Mouse (Mus musculus) thymus, postnatal 36 days (tissue): Measurements from ENCODE around the gene Strn.
"Not testable (repeated sequence)": the region's sequence is repeated elsewhere in the genome, so short reads cannot be mapped to it uniquely, and the experiment has no call there.

Experiments
- DNase-seq, 2 experiments: peaks; one replicate each; pipeline ENCODE4 v3.0.0; 2022; ENCODE audit warnings: mixed read lengths in 2 of 2

The Strn gene

GRCm38 (mm10) chr17:78708422-78708821, 28.6 kb downstream of the Strn start:
- DNase-seq = no peak

GRCm38 (mm10) chr17:78702988-78703387, 34.0 kb downstream of the Strn start:
- no peak for DNase-seq

DNA sequence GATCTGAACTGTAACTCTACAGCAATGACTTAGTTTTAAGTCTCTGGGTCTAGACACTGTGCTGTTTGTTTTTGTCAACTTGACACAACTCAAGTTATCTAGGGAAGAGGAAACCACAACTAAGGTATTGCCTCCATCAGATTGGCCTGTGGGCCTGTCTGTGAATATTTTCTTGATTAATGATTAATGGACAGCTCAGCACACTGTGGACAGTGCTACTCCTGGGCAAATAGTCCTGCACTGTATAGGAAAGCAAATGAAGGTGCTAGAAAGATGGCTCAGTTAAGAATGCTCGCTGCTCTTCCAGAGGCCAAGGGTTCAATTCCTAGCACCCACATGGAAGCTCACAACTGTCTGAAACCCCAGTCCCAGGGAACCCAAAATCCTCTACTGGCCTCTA, 38.0 kb downstream of the Strn start:
- DNase-seq = no peak

DNA sequence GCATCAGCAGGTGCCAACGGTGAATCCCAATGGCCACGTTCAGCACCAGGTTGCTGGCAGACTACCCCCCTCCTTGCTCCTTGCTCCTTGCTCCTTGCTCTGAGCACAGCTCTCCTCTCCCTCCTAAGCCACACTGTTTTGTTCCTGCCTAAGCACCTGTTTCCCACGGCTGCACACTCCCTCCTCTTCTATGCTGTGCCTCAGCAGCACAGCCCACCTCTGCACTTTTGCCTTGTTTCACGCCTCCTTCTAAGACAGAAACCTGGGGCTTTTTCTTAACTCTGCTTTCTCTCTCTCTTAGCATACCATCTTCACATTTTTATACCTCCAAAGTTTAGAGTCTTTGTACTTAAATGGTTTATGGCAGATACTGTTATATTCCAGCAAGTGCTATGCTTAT, 39.5 kb downstream of the Strn start:
- no peak for DNase-seq

GRCm38 (mm10) chr17:78696922-78697321, 40.1 kb downstream of the Strn start:
- DNase-seq = no peak

DNA sequence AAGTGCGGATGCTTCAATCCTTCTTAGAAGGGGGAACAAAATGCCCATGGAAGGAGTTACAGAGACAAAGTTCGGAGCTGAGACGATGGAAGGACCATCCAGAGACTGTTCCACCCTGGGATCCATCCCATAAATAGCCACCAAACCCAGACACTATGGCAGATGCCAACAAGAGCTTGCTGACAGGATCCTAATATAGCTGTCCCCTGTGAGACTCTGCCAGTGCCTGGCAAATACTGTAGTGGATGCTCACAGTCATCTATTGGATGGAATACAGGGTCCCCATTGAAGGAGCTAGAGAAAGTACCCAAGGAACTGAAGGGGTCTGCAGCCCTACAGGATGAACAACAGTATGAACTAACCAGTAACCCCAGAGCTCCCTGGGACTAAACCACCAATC, 47.8 kb downstream of the Strn start:
- not testable (repeated sequence) for DNase-seq

- no peak for DNase-seq
Measured at GRCm38 (mm10) chr17:78687971-78688370, 49.0 kb downstream of the Strn start.

GRCm38 (mm10) chr17:78685004-78685403, 52.0 kb downstream of the Strn start:
- DNase-seq = no peak

DNA sequence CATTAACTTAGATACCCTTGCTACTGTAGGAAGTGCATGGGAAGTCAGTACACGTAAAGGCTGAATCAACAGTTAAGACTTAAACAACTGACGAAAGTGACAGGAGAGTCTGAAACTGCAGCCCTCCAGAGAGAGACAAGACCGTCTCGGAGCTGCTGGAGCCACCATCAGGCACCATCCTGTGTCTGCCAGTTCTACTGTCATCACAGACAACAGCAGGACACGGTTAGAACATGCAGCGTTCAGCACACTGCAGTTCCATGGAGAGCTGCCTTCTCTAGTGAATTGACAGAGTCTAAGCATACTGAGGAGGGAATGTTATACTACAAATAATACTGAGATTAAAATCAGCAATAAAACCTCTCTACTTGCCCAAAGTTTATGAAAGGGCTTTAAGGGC, 54.6 kb downstream of the Strn start:
- no peak for DNase-seq

- no peak for DNase-seq
Measured at GRCm38 (mm10) chr17:78679503-78679902, 57.5 kb downstream of the Strn start.

DNA sequence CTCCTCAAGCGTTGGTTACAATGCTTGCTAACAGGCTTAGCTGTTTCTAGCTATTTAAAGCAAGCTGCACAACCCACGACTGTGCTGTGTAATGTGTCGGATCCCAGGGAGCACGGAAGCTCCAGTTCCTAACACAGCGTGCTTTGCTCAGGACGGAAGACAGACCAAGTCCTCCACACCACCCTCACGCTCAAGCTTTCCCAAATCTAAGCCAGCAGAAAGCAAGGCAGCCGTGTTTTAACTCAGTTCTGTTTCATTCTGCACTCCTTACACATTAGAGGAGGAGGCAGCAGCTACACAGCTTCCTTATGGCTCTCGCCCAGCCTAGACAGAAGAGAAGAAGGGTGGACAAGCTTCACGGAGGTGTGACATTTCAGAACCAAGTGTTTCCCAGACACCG, 60.2 kb downstream of the Strn start:
- no peak for DNase-seq

- DNase-seq = no peak
Measured at GRCm38 (mm10) chr17:78664962-78665545, 71.9 kb downstream of the Strn start.

DNA sequence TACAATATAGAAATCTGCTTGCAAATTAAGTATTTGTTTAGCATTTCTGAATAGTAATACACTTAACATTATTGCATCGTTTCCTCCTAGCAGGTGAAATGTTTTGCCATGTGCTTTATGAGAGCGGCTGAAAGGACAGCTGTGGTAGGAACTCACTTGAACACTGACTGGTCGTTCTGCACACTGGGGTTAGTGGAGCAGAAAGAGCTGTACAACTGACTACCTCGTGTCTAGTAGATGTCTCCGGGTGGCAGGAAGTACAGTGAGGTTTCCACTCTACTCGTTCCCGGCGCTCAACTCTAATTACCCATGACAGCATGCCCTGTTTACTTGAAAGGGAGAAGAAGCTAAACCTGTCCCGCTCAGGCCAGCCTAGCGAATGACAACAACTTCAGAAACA, 82.2 kb downstream of the Strn start:
- no peak for DNase-seq

- no peak for DNase-seq
Measured at GRCm38 (mm10) chr17:78643853-78644475, 93.0 kb downstream of the Strn start.

DNA sequence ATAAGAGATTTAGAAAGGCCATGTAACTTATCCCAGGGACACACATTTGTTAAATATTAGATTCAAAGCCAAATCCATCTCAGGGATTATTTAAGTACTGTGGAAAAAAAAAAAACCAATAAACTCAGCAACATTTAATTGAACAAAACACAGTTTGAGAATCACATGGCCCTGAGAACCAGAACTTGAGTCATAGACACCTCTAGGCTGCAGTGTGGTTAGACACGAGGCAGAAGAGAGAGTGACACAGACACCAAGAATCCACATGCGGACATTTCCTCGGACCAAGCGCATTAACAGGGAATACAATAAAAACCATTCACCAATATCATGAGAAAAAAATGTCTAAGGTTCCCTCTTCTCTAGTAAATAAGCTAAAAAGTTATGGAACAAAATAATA, 94.7 kb downstream of the Strn start:
- DNase-seq = no peak

DNA sequence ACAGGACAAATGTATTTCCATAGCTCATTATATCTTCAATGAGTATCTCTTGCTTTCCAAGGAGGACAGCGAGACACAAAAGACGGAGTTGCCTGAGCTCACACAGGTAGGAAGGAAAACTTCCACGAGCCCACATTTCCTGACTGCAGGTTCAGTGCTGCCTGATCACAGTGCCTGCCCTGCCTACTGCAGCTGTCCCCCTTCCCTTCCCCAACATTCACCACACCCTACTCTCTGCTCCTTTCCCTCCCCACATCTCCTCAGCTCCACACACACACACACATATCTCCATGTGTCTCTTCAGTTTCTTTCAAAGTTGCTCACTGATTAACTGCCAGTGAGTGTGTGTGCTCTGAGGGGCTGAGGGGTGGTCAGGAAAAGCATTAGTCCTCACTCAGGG, 96.6 kb downstream of the Strn start:
- no peak for DNase-seq

DNA sequence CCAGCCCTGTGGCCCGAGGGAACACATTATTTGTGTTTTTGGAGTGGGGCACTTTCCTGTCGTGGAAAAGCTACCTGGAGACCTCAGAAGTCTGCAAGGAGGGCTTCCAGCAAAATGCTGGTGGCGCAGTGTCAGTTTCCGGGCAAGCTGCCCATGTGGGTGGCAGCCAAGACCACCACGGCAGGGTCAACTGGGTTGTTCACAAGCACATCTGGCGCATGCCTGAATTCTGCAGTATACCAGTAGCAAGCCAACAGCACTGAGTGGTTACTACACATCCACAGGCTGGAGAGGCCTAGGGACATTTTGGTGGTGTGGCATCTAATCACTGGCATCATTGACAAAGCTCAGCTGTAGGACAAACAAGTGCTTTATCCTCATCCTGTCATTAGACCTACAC, 97.9 kb downstream of the Strn start:
- no peak for DNase-seq

DNA sequence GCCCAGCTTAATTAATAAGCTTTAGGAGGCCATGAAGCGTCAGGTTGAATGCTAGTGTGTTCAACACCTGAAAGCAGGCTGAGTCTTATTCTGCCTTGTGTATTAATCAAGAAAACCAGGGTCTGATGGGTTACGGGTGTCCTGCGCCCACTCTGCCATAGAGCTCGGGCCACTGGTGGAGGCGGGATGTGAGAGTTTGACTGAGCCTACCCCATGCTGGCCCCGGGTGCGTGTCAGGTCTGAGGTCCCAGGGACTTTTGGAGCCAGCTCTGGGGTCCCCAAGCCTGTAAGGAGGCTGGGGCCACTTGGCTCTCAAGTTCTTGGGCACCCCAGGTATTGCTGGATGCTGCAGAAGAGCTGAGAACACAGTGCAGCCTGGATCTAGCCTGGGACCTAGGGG, 99.9 kb downstream of the Strn start:
- no peak for DNase-seq

DNA sequence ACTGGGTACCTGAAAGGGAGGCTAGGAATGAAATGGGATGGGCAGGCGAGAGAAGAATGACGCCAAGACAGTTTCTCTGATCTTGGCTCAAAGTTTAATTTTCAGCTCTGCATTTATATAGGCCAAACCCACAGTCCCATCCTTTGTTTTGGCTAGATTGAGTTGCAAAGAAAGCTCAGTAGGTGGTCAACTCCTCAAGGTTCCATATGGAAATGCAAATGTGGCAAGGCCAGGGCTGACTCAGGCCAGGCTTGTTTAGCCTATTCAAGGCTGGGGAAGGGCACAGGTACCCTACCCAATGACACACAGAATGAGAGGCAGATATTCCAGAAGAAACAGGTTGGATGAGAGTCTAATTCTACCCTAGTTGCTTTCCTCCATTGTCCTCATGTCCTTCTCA, 101.4 kb downstream of the Strn start:
- DNase-seq = no peak

GRCm38 (mm10) chr17:78624941-78625340, 112.1 kb downstream of the Strn start:
- no peak for DNase-seq

DNA sequence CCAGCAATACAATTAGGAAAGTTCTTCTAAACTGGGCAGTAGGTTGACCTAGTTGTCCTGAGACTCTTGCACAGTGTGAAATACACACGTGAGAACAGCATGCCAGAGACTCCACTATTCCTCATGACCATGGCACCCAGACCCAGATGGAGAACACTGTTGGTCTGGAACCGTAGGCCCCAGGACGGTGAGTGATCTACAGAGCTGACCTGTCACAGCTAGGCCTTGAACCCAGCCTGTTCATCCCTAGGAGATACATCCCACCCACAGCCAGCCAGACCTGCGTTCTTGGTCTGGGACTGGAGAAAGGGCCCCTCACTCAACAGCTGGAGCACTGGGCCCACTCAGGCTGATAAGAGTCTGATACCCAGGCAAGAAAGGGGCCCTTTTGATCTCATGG, 115.1 kb downstream of the Strn start:
- no peak for DNase-seq

- DNase-seq = no peak
Measured at GRCm38 (mm10) chr17:78620740-78621139, 116.3 kb downstream of the Strn start.

DNA sequence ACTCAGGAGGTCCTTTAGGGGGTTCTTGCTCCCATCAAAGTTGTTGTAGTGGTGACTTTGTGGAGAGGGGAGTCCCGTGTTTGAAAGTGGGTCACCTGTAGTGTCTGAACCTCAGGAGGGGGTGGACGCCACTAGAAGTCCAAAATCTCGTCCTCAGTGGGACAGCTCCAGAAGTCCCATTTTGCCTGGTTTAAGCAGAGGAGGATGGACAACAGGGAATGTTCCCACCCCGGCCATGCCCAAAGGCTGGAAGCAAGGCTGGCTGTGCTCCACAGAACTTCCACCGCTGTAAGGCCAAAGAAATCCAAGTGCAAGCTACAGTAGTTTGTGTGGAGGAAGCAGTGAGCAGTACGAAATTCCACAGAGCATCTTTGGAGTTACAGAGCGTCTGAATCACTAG, 117.0 kb downstream of the Strn start:
- no peak for DNase-seq

GRCm38 (mm10) chr17:78618164-78618693, 118.8 kb downstream of the Strn start:
- DNase-seq = no peak

GRCm38 (mm10) chr17:78615096-78615495, 121.9 kb downstream of the Strn start:
- no peak for DNase-seq
